Mouse (Mus musculus) brain, embryonic 14.5 days (tissue): ENCODE results near the gene Zbtb2. TPM values are rescaled to one million over a fixed set of nuclear protein-coding genes. Genes with fewer than 3 reads are reported as not detected.
"Not testable (repeated sequence)": the region's sequence is repeated elsewhere in the genome, so short reads cannot be mapped to it uniquely, and the experiment has no call there.

ENCODE experiments used
- DNase-seq: peaks from one replicate; pipeline ENCODE4 v3.0.0-alpha.2; 2011; ENCODE audit warnings: low read depth
- CTCF ChIP-seq: fragments of 200-500 bp; IDR thresholded peaks from 2 replicates; pipeline ENCODE4 v1.5.1; 2012; ENCODE audit warnings: inconsistent platforms, mild to moderate bottlenecking, moderate library complexity, borderline replicate concordance; ENCODE audit not compliant: insufficient read depth, insufficient read length; ENCODE audit errors: extremely low read depth
- POLR2A ChIP-seq: fragments of 200-500 bp; IDR thresholded peaks from 2 replicates; pipeline ENCODE4 v1.6.1; 2012; ENCODE audit warnings: mild to moderate bottlenecking, inconsistent platforms, borderline replicate concordance; ENCODE audit not compliant: poor library complexity, insufficient read depth, insufficient read length, severe bottlenecking; ENCODE audit errors: extremely low read depth
- polyA plus RNA-seq: library from polyadenylated mRNA; depleted of rRNA; stranded (reverse); fragments of >200 nt; gene quantifications from 2 replicates; pipeline ENCODE4 v1.2.3, GENCODE M21; 2012; rRNA removed

Zbtb2 gene
- polyA plus RNA-seq: 16.3 and 16.8 TPM in 2 replicates

DNA sequence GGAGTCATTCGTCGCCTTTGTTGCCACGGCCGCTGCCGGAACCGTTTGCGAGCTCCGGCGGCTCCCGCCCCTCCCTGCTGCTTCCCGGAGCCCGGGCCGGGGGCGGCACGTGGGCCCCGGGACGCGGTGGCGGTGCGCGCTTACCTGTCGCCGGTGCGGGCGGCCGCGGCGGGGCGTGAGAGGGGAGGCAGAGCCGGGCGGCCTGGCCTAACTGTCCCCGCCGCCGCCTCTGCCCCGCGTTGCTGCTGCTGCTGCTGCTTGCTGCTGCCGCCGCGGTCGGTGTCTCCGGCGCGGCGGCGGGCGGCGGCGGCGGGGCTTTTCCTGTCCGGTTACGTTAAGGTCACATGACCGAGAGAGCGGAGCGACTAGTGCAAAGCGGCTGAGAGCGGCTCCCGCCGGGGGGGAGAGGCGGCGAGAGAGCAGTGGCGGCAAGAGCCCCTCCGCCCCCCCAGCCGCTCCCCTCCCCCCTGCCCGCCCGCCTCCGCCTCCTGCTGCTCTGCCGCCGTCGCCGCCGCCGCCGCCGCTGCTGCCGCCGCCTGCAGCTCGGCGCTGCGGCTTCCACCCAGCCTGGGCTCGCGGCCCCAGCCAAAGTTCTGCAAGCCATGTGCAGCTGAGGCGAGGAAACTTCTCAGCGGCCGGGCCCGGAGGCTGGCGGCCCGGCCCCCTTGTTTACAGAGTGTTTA is at the start of gene Zbtb2:
Gene Zbtb2 (minus strand): TSS at position 408 of the 683 bp plus-strand sequence.
- TF ChIP-seq CTCF (no peak), POLR2A (no peak)
- DNase-seq: peak; percentile 85

DNA sequence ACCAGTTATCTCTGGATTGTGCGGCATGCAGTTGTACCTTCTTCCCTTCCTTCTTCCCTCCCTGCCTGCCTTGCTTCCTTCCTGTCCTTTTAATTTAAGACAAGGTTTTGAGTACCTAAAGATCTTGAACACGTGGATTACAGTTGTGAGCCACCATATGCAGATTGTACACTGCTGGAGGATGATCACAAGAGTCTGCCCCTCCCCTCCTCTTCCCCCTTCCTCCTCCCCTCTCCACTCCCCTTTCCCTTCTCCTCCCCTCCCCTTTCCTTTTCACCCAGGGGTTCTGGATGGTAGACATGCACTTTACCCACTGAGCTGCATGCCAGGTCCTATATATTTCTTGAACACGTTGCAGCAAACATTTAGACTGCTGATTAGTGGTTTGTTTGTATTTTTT is 47.5 kb upstream of the Zbtb2 start:
- DNase-seq: no peak
- TF ChIP-seq CTCF (no peak), POLR2A (no peak)

DNA sequence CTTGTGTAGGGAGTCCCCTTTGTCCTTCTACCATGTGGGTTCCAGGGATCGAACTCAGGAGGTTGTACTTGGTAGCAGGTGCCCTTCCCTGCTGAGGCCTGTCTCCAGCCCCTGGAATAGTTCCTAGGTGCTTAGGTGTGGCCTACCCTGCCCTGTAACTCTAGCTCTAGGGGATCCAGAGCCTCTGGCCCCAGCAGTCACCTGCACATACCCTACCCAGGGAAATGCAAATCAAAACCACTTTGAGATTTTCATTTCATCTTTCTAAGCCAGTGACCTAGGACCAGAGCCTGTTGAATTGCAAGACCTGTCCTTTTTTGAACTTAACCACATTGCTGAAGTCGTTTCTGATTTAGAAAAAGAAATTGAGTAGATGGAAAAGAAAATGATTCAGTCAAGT is 46.0 kb upstream of the Zbtb2 start:
- DNase-seq: not testable (repeated sequence)

DNA sequence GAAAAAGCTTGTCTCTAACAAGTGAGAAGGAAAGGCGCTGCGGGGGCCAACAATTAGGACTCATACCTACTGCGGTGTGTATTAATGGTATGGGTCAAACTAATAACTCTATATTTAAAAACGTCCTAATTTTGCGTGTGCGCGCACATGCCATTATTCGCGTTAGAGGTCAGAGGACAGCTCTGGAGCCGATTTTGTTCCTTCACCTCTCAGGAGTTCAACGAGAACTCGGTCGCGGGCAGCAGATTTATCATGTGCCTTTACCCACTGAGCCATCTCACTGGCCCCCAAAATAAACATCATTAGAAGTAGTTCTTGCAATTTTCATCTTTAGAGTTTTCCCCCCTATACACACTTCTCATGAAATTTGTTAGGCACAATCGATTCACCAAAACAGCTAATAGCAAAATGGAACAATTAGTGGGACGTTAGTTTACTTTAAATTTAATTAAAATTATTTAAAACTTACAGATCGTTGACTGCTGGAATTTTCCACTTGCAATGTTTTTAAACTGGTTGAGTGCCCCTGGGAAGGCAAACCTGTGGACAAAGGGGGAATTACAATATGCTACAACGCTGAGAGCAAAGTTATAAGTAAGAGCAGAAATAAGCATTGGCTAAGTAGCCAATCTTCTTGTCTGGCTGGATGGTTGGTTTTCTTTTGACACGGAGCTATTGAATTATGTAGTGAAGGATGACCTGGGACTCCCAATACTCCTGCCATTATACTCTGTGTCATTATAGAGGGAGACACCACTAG is 45.3 kb upstream of the Zbtb2 start:
- peak; percentile 20 for DNase-seq
- TF ChIP-seq POLR2A: no peak
- TF ChIP-seq CTCF: no peak

DNA sequence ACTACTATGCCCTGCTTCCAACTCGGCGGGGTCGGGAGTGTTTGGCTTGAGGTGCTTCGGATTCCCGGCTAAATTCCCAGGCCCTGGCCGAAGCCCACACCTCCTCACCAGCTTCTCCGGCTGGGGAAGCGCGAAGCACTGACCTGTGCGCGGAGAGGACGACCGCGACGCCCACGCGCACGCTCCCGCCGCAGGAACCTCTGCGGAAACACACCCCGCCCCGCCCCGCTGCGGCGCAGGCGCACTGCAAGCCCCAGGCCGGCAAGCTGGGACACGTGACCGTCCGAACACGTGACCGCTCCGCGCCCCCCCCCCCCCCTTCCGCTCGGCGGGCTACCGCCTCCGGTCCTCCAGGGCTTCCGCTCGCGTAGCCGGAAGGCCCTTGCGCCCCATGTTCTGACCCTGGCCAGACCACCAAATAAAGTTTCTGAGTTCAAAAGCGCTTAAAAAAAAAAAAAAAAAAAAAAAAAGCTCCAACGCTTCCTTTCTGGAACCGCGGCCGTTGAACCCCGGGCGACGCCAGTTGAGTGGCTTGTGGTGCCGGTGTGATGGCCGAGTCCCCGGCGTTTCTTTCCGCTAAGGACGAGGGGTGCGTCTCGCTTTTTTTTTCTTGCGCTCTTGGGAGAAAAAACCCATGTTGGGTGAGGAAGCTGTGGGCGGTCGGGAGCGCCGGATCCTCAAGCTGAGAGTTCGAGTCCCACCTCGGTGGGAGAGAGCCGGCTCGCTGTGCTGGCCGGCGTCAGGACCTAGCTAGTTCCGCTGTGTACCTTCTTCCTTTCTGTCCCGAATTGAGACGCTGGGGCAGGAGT is 44.4 kb upstream of the Zbtb2 start, which contains the start of the genes Rmnd1 and Armt1:
Gene Rmnd1 (minus strand): TSS at position 266 of the 809 bp plus-strand sequence.
Gene Armt1 (plus strand): TSS at position 345 of the 809 bp plus-strand sequence.
- TF ChIP-seq POLR2A (peak; percentile 97), CTCF (no peak)
- peak; percentile 99 for DNase-seq

DNA sequence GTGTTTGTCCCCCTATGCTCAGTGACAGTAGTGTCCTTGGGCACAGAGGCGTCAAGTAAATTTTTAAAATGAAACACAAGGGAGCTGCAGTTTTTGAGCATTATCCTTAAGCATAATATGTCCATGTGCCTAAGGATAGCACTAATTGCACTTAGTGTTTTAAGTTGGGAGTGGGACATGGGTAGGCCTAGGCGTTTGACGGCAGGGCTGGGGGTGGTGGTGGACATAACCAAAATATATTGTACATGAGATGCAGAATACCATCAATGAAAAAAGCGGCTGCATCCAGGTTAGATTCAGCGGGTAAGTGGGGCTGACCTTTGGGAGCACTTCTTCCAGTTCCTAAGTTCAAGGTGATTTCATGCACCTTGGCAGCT is 43.8 kb upstream of the Zbtb2 start:
- TF ChIP-seq POLR2A: no peak
- no peak for TF ChIP-seq CTCF
- no peak for DNase-seq

DNA sequence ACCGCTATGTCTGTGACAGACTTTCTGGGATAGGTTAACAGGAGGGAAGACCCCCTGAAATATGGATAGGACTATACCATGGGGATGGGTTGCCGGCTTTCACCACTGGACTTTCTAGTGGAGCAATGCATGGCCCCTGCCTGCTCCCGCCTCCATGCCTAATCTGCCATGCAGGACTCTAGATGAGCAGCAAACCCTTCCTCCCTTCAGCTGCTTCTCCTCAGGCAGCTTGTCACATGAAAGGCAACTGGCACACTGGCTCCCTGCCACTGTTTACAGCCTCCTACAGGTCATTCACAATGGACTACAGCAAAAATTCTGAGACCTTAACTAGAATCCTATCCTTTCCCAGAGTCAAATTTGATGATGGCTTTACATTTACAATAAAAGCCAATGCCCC is 42.9 kb upstream of the Zbtb2 start:
- TF ChIP-seq POLR2A: no peak
- no peak for TF ChIP-seq CTCF

DNA sequence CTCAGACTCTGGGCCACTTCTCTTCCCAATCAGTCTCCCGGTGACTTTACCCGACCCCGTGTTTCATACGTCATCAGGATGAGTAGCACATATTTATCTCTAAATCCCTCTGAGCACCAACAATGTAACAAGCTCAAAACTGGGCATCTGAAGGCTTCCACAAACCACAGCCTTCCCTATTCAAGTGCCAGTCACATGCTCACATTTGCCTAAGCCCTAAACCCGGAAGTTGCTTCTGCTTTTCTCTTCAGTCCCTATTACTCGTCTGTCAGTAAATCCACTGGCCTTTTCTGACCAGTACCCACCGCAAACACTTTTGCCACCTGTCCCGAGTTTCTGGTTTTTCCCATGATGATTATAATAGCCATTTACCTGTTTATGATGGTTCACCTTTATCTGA is 42.5 kb upstream of the Zbtb2 start:
- TF ChIP-seq POLR2A: no peak
- TF ChIP-seq CTCF: no peak
- no peak for DNase-seq

More for the DNA sequence above, 42.9 kb upstream of the Zbtb2 start:
- peak; percentile 8 for DNase-seq

DNA sequence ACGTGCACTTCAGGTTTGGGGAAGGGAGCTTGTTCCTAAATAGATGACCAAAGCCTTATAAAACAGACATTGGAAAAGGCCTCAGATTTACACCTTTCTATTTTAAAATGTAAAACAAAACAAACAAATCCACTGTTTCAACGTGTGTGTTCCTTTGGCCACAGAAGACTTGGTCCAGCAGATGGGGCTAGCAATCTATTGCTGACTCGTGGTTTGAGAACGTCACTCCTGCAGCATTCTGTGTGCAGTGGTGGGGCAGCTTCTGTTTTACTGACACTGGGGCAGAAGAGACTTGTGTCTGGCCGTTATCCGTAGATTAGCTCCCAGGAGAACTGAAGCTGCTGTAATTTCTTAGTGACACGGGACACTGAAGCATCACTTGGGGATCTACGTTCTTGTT is 37.3 kb upstream of the Zbtb2 start:
- no peak for DNase-seq
- TF ChIP-seq POLR2A: no peak
- TF ChIP-seq CTCF: peak; percentile 16; the same call in 1 of the 2 replicates

DNA sequence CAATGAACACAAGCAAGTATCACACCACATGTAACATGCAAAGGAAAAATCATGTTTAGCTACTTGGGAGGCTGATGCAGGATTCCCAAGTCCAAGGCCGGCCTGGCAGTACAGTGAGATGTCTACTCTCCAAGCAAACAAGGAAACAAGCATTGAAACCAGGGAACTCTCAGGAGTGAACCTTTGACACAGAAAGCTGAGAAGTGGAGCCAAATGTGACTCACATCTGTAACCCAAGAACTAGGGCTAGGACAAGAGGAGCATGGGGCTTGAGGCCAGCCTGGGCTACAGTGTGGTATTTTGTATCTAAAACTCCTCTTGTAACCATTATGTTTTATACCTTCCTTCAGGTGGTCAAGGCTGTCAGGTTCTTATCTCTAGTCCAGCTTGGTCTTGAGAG is 19.3 kb upstream of the Zbtb2 start:
- TF ChIP-seq POLR2A (no peak), CTCF (no peak)
- DNase-seq: no peak

DNA sequence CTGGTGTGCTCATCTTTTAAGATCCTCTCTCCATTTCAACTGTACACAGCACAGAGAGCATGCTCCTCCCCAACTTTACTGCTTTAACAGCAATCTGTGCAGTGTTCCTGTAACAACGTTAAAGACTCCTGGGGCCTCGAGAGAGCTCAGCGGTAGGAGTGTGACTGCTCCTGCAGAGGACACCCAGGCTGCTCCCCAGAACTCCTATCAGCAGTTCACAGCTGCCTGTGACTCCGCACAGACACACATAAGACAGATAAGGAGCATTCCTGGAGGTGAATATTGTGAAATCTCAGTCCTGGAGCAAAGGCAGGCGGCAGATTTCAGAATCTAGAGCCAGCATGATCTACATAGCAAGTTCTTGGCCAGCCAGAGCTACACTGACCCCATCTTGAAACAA is 17.6 kb upstream of the Zbtb2 start:
- DNase-seq: no peak
- TF ChIP-seq CTCF: no peak
- TF ChIP-seq POLR2A: no peak

DNA sequence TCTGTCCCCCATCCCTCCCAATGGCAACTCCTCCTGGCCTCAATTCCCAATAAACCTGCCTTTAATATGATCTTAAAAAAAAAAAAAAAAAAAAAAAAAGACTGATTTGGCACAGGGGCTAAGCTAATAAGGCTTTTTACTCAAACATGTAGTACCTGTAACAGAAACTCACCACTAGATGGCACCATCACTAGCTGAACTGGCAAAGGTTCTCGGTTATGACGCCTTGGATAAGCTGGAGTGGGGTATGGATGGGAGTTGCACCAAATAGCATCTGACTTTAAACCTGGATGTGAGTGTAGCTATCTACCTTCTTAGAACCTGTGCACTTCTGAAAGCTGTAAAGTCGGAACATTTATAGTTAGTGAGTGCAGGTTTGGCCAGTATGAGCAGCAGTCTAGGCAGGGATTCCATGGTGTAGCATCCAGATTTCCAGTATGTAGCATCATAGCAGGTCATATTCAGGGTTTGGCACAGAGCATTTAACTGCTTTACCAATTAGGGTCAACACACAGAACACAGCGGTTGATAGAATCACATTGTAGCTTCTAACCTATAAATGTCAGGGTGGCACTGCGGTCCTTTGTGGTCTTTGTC is 17.1 kb upstream of the Zbtb2 start:
- peak; percentile 89 for DNase-seq
- TF ChIP-seq POLR2A (no peak), CTCF (peak; percentile 76; the same call in 1 of the 2 replicates)
